Mouse (Mus musculus) heart, embryonic 16.5 days (tissue): ENCODE data around the gene Dffa. TPM values are rescaled to one million over a fixed set of nuclear protein-coding genes. Genes with fewer than 3 reads are reported as not detected.

ENCODE experiments used
- ATAC-seq: fragments of 200-750 bp; cut with Nextera tagmentation; replicated peaks from 2 replicates; pipeline ENCODE4 v1.8.0; 2017; ENCODE audit warnings: moderate number of reproducible peaks; ENCODE audit not compliant: insufficient read depth, low FRiP score; ENCODE audit errors: extremely low read depth
- H3K27ac ChIP-seq: fragments of 300-500 bp; sonication (generic); 2 replicates; pipeline ENCODE4 v1.5.1; 2014; ENCODE audit warnings: mild to moderate bottlenecking, low read length, control low read depth, moderate library complexity
- H3K27me3 ChIP-seq: fragments of 300-500 bp; sonication (generic); 2 replicates; pipeline ENCODE4 v1.6.1; 2014; ENCODE audit warnings: low read length, mixed read lengths; ENCODE audit not compliant: control insufficient read depth, insufficient read depth
- H3K36me3 ChIP-seq: fragments of 300-500 bp; sonication (generic); 2 replicates; pipeline ENCODE4 v1.6.1; 2014; ENCODE audit not compliant: control insufficient read depth, insufficient read depth
- H3K4me1 ChIP-seq: fragments of 300-500 bp; sonication (generic); 2 replicates; pipeline ENCODE4 v1.6.1; 2014; ENCODE audit warnings: low read length, mixed read lengths; ENCODE audit not compliant: control insufficient read depth, insufficient read depth
- H3K4me2 ChIP-seq: fragments of 300-500 bp; sonication (generic); 2 replicates; pipeline ENCODE4 v1.6.1; 2014; ENCODE audit warnings: low read depth, mild to moderate bottlenecking, control low read depth, low read length
- H3K4me3 ChIP-seq: fragments of 300-500 bp; sonication (generic); 2 replicates; pipeline ENCODE4 v1.5.1; 2014; ENCODE audit warnings: mild to moderate bottlenecking, control low read depth, low read length
- H3K9ac ChIP-seq: fragments of 300-500 bp; sonication (generic); 2 replicates; pipeline ENCODE4 v1.6.1; 2014; ENCODE audit warnings: low read length, control low read depth
- H3K9me3 ChIP-seq: fragments of 300-500 bp; sonication (generic); replicated peaks from 2 replicates; pipeline ENCODE4 v1.6.1; 2016; ENCODE audit warnings: low read length; ENCODE audit not compliant: control insufficient read depth
- WGBS: fragments of 180-500 bp; shearing (Covaris S2); extraction: QIAGEN DNeasy Blood & Tissue Kit; methylation state at CpG from one replicate; pipeline ENCODE4 v1.1.7; 2014; 5-methylcytosine and 5-hydroxymethylcytosine counted together
- polyA plus RNA-seq: library from polyadenylated mRNA; unstranded; fragments of >200 nt; fragmentation: Nextera tagmentation; extraction: Ambion mirVana; gene quantifications from 2 replicates; pipeline ENCODE4 v1.2.1, GENCODE M21; 2015

Gene Dffa
- polyA plus RNA-seq, 1 experiment from 2014 or later, result 29.3 TPM

DNA sequence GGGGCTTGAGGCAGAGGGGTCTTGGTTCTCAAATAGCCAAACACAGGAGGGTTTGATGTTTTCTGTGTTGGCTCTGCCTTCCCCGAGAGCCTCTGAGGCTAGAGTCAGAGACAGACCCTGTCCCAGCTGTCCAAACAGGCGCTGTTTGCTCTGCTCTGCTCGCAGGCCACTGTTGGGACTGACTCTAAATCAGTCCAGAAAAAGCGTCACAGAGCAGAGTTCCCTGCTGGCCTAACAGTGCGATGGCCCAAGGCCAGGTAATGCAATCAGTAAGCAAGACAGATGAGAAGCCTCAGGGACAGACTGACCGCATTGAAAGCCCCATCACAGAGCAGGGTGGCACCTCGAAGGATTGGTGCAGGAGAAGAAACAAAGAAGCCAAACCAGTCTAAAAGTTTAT lies 45.7 kb downstream of the Dffa start:
- Histone ChIP-seq H3K9ac (no peak overlapping the region), H3K4me3 (no peak overlapping the region), H3K4me2 (no peak overlapping the region), H3K9me3 (no peaks in the 10 kb centered on the region), H3K27me3 (no peaks in the 10 kb centered on the region), H3K36me3 (peaks cover 36% of the 10 kb centered on the region), H3K4me1 (no peaks in the 10 kb centered on the region), H3K27ac (no peak overlapping the region)
- ATAC-seq, result no peak
- WGBS, result 68% methylated on average over 7 of the region's 7 CpGs

GRCm38 (mm10) chr4:149150256-149150655 lies 46.3 kb downstream of the Dffa start:
- Histone ChIP-seq H3K9ac (no peak overlapping the region), H3K9me3 (no peaks in the 10 kb centered on the region; the same call in 1 of the 2 replicates), H3K27me3 (no peaks in the 10 kb centered on the region), H3K27ac (no peak overlapping the region), H3K36me3 (peaks cover 43% of the 10 kb centered on the region), H3K4me2 (no peak overlapping the region), H3K4me3 (no peak overlapping the region), H3K4me1 (no peaks in the 10 kb centered on the region)
- ATAC-seq, result no peak
- WGBS, result 87% methylated on average over 11 of the region's 11 CpGs

- H3K4me3 ChIP-seq, result no peak overlapping the region
- 93% methylated on average over 11 of the region's 11 CpGs for WGBS
- ATAC-seq, result no peak
These were observed 46.8 kb downstream of the Dffa start for GRCm38 (mm10) chr4:149150721-149151120.

GRCm38 (mm10) chr4:149154859-149155258 lies 50.9 kb downstream of the Dffa start:
- no peak overlapping the region for H3K27ac ChIP-seq

More at GRCm38 (mm10) chr4:149150721-149151120, 46.8 kb downstream of the Dffa start:
- Histone ChIP-seq H3K9me3 (no peaks in the 10 kb centered on the region; the same call in 1 of the 2 replicates), H3K27me3 (no peaks in the 10 kb centered on the region), H3K36me3 (peaks cover 47% of the 10 kb centered on the region), H3K9ac (no peak overlapping the region), H3K27ac (no peak overlapping the region), H3K4me1 (no peaks in the 10 kb centered on the region), H3K4me2 (no peak overlapping the region)

DNA sequence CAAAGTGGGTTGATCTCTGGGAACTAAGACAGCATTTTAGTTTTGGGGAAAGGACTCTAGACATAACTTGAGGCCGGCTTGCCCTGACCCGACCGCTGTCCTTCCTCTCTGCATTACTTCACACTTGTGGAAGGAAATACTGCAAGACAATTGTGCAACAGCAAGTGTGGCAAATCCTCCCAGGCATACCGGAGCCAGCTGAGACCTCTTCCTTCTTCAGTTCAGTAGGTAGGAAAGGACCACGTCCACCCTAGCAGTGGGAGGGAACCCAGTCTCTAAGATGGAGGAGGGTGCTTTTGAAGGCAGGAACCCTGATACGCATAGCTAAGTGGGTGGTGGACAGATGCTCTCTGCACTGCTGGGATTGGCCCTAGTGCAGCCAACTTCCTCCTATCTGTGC lies 51.8 kb downstream of the Dffa start:
- H3K27me3 ChIP-seq, result no peaks in the 10 kb centered on the region
- H3K36me3 ChIP-seq, result peaks cover 72% of the 10 kb centered on the region
- H3K9ac ChIP-seq, result no peak overlapping the region
- no peaks in the 10 kb centered on the region for H3K4me1 ChIP-seq
- no peak for ATAC-seq
- no peak overlapping the region for H3K4me2 ChIP-seq
- no peaks in the 10 kb centered on the region; the same call in 1 of the 2 replicates for H3K9me3 ChIP-seq
- no peak overlapping the region for H3K27ac ChIP-seq
- WGBS, result 93% methylated on average over 6 of the region's 6 CpGs
- no peak overlapping the region for H3K4me3 ChIP-seq

More at GRCm38 (mm10) chr4:149154859-149155258, 50.9 kb downstream of the Dffa start:
- peaks cover 70% of the 10 kb centered on the region for H3K36me3 ChIP-seq
- H3K4me1 ChIP-seq, result no peaks in the 10 kb centered on the region
- no peaks in the 10 kb centered on the region; the same call in 1 of the 2 replicates for H3K9me3 ChIP-seq
- H3K27me3 ChIP-seq, result no peaks in the 10 kb centered on the region
- no peak for ATAC-seq
- H3K4me3 ChIP-seq, result no peak overlapping the region
- H3K9ac ChIP-seq, result no peak overlapping the region
- over 99% methylated on average over 7 of the region's 7 CpGs for WGBS
- no peak overlapping the region for H3K4me2 ChIP-seq

GRCm38 (mm10) chr4:149157415-149157973 lies 53.5 kb downstream of the Dffa start:
- no peak for ATAC-seq
- no peak overlapping the region for H3K4me2 ChIP-seq
- H3K27ac ChIP-seq, result no peak overlapping the region
- 90% methylated on average over 8 of the region's 8 CpGs for WGBS
- H3K4me3 ChIP-seq, result no peak overlapping the region
- no peaks in the 10 kb centered on the region for H3K4me1 ChIP-seq
- no peak overlapping the region for H3K9ac ChIP-seq
- H3K36me3 ChIP-seq, result peaks cover 64% of the 10 kb centered on the region
- H3K9me3 ChIP-seq, result no peaks in the 10 kb centered on the region; the same call in 1 of the 2 replicates
- H3K27me3 ChIP-seq, result no peaks in the 10 kb centered on the region

GRCm38 (mm10) chr4:149159203-149159602 lies 55.3 kb downstream of the Dffa start:
- H3K27ac ChIP-seq, result no peak overlapping the region
- no peak overlapping the region for H3K4me2 ChIP-seq
- H3K27me3 ChIP-seq, result no peaks in the 10 kb centered on the region
- no peak for ATAC-seq
- WGBS, result 72% methylated on average over 2 of the region's 2 CpGs
- no peaks in the 10 kb centered on the region for H3K4me1 ChIP-seq
- peaks cover 54% of the 10 kb centered on the region for H3K36me3 ChIP-seq
- no peak overlapping the region for H3K9ac ChIP-seq
- H3K9me3 ChIP-seq, result no peaks in the 10 kb centered on the region; the same call in 1 of the 2 replicates
- H3K4me3 ChIP-seq, result no peak overlapping the region

DNA sequence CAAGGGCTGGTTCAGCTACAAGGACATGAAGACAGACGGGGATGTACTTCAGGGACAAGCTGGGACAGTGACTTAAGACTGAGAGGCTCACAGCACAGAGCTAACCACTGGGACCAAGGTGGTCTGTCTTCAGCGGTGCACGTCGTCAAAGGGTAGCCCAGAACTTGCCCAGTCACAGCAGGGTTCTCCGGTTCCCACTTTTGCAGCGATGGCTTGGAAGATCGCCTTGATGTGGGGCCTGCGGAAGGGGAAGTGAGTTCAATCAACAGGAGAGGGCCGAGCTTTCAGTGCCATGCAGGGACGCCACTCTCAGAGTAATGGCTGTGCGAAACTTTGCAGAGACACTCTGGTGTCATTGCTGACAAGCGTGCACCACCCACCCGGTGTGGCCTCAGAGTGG lies 55.9 kb downstream of the Dffa start:
- no peak overlapping the region for H3K27ac ChIP-seq
- H3K9ac ChIP-seq, result no peak overlapping the region
- ATAC-seq, result no peak
- no peak overlapping the region for H3K4me3 ChIP-seq
- peaks cover 47% of the 10 kb centered on the region for H3K36me3 ChIP-seq
- 82% methylated on average over 13 of the region's 13 CpGs for WGBS
- H3K27me3 ChIP-seq, result no peaks in the 10 kb centered on the region
- no peaks in the 10 kb centered on the region for H3K4me1 ChIP-seq
- no peaks in the 10 kb centered on the region; the same call in 1 of the 2 replicates for H3K9me3 ChIP-seq
- H3K4me2 ChIP-seq, result no peak overlapping the region

GRCm38 (mm10) chr4:149161166-149161565 lies 57.2 kb downstream of the Dffa start:
- H3K36me3 ChIP-seq, result peaks cover 35% of the 10 kb centered on the region
- H3K4me2 ChIP-seq, result no peak overlapping the region
- peaks cover 8% of the 10 kb centered on the region for H3K4me1 ChIP-seq
- H3K27ac ChIP-seq, result no peak overlapping the region
- H3K9me3 ChIP-seq, result no peaks in the 10 kb centered on the region
- WGBS, result 90% methylated on average over 6 of the region's 6 CpGs
- no peak overlapping the region for H3K9ac ChIP-seq
- H3K27me3 ChIP-seq, result no peaks in the 10 kb centered on the region
- no peak overlapping the region for H3K4me3 ChIP-seq
- no peak for ATAC-seq
